Mouse (Mus musculus) cortical plate, adult 2 months (tissue): ENCODE data around the gene Heg1. TPM values are rescaled to one million over a fixed set of nuclear protein-coding genes. Genes with fewer than 3 reads are reported as not detected.

Source experiments
- H3K27ac ChIP-seq: fragments of 200-500 bp; 2 replicates; pipeline ENCODE4 v1.5.1; 2012; ENCODE audit warnings: low read length, control low read depth, inconsistent platforms; ENCODE audit not compliant: insufficient read depth
- H3K4me1 ChIP-seq: fragments of 200-500 bp; 2 replicates; pipeline ENCODE4 v1.6.1; 2011; ENCODE audit warnings: low read length; ENCODE audit not compliant: control insufficient read depth, insufficient read depth
- H3K4me3 ChIP-seq: fragments of 200-500 bp; 2 replicates; pipeline ENCODE4 v1.5.1; 2011; ENCODE audit warnings: mild to moderate bottlenecking, low read length, control low read depth; ENCODE audit not compliant: insufficient read depth
- CTCF ChIP-seq: fragments of 200-500 bp; IDR thresholded peaks from 2 replicates; pipeline ENCODE4 v1.5.1; 2011; ENCODE audit warnings: mild to moderate bottlenecking, control low read depth, low read length; ENCODE audit not compliant: insufficient read depth; ENCODE audit errors: extremely low read depth
- POLR2A ChIP-seq: fragments of 200-500 bp; IDR thresholded peaks from 2 replicates; pipeline ENCODE4 v1.6.1; 2011; ENCODE audit warnings: mild to moderate bottlenecking, low read length, control low read depth; ENCODE audit not compliant: insufficient read depth; ENCODE audit errors: extremely low read depth
- polyA plus RNA-seq: library from polyadenylated mRNA; depleted of rRNA; stranded (reverse); fragments of >200 nt; gene quantifications from 2 replicates; pipeline ENCODE4 v1.2.3, GENCODE M21; 2012

The Heg1 gene
- polyA plus RNA-seq, 1 experiment = 17.5 TPM

- TF ChIP-seq CTCF (no peak), POLR2A (no peak)
- H3K4me3 ChIP-seq = no peak overlapping the region
- H3K27ac ChIP-seq = no peak overlapping the region
- H3K4me1 ChIP-seq = no peaks in the 10 kb centered on the region
These were observed 92.8 kb downstream of the Heg1 start for GRCm38 (mm10) chr16:33776766-33777529.

DNA sequence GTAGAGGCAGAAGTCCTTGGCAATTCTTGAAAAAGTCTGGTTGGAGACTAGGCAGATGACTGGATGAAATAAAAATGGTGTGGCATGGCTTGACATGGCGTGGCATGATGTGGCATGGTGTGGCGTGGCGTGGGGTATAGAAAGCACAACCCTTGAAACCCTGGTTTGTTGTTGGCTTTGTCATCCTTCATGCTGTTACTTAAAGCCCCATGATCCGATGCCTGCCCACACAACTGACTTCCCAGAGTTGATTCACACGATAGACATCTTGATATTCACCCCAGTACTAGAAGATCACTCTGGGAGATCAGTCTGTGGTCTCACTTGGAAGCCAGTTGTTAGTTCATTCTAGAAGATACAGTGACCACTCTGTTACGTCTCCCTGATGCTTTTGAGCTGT, 93.4 kb downstream of the Heg1 start:
- TF ChIP-seq POLR2A (no peak), CTCF (no peak)
- Histone ChIP-seq H3K27ac (no peak overlapping the region), H3K4me3 (no peak overlapping the region), H3K4me1 (no peaks in the 10 kb centered on the region)

DNA sequence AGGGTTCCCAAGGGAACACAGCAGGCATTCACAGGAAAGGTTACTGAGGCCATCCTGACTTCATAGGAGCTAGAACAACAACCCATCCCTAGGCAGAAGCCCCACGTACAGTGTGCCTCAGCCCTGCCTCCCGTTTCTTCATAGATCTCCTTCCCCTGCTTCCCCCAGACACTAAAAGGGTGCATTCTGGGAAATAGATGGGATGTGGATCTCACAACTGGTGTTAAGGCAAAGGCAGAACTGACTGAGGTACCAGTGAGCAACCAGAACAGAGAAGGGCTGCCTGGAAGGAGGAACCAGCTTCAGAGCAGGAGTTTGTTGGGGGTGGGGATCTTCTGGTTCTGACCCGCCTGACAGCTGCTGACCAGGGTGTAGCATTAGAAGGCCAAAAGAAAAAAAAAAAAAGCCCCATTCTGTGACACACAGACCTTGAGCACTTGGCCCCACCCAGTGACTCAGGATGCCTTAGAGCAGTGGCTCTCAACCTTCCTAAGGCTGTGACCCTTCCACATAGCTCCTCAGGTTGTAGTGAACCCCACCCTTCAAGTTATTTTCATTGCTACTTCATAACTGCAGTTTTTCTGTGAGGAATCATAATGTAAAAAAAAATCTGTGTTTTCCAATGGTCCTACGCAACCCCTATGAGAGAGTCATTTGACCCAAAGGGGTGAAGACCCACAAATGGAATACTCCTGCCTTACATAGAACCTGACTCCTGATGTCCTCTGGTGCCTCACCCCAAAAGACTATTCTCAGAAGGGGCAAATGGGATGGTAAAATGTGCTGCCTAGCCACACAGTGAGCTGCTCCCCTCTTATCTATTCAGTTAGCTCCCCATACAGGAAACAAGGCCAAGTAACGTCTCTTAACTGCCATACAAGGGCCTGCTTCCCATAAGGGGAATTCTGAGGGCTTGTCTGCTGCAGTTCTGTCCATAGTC, 97.9 kb downstream of the Heg1 start:
- Histone ChIP-seq H3K4me1 (no peaks in the 10 kb centered on the region), H3K4me3 (no peak overlapping the region), H3K27ac (no peak overlapping the region)
- TF ChIP-seq CTCF (no peak), POLR2A (no peak)

- no peaks in the 10 kb centered on the region for H3K4me1 ChIP-seq
- H3K4me3 ChIP-seq = no peak overlapping the region
- no peak overlapping the region for H3K27ac ChIP-seq
- TF ChIP-seq CTCF = no peak
These were observed 98.5 kb downstream of the Heg1 start for GRCm38 (mm10) chr16:33782729-33783091.

DNA sequence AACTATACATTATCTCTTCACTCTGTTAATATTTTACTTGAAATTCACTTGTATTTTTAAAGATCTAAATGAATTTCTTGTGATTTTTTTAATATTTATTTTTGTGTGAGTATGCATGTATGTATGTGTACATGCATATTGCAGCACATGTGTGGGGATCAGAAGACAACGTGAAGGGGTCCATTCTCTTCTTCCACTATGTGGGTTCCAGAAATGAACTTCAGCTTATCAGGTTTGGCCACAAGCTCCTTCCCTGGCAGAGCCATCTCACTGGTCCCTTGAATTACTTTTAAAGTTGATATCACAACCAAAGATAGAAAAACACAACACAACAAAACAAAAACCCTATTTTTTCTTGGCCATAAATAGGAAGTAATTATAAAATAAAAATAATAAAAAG, 100.4 kb downstream of the Heg1 start:
- Histone ChIP-seq H3K27ac (no peak overlapping the region), H3K4me1 (no peaks in the 10 kb centered on the region), H3K4me3 (no peak overlapping the region)
- no peak for TF ChIP-seq CTCF
- no peak for TF ChIP-seq POLR2A

DNA sequence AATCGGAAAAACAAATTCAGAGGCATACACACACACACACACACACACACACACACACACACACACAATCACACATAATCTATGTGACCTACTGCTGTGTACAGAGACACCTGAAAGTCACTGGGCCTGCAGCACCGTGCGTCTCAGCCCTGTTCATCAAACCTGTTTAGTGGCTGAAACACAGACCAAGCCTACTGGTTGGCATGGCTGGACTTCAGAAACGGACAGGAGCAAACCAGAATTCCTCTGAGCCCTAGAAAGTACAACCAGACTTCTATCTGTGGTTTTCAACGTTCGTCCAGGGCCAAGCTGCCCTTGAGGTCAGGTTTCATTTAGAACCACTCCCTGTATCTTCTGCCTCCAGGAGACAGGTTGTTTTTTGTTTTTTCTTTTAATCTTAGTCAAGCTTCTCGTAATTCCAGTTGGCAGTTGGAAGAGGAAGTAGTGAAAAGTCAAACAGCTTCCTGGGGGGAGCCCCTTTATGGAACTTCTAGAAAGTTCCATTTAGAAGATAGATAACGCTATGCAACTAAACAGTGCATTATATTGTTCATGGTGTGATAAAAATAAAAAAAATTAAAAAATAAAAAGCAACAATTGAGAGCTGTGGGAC, 101.0 kb downstream of the Heg1 start:
- TF ChIP-seq POLR2A (no peak), CTCF (no peak)
- Histone ChIP-seq H3K4me1 (no peaks in the 10 kb centered on the region), H3K4me3 (no peak overlapping the region), H3K27ac (no peak overlapping the region)

GRCm38 (mm10) chr16:33786657-33787390, 102.7 kb downstream of the Heg1 start:
- no peak overlapping the region for H3K27ac ChIP-seq
- H3K4me1 ChIP-seq = no peaks in the 10 kb centered on the region
- no peak overlapping the region for H3K4me3 ChIP-seq
- TF ChIP-seq CTCF = no peak
- no peak for TF ChIP-seq POLR2A

GRCm38 (mm10) chr16:33793846-33794791, 109.9 kb downstream of the Heg1 start, which contains the start of gene Muc13:
Gene Muc13 (plus strand): TSS chr16:33794037.
- H3K4me1 ChIP-seq = no peaks in the 10 kb centered on the region
- no peak for TF ChIP-seq POLR2A
- TF ChIP-seq CTCF = no peak
- no peak within 1 kb of the TSS for H3K4me3 ChIP-seq
- H3K27ac ChIP-seq = no peak within 1 kb of the TSS
